Mouse (Mus musculus): ENCODE data around the gene RPS10-NUDT3.

Gene RPS10-NUDT3

GRCm38 (mm10) chr17:27573772-27574320 is 61.2 kb downstream of the RPS10-NUDT3 start:
- no peak for DNase-seq

GRCm38 (mm10) chr17:27571315-27571714 is 63.7 kb downstream of the RPS10-NUDT3 start:
- DNase-seq = no peak

GRCm38 (mm10) chr17:27568228-27568627 is 66.8 kb downstream of the RPS10-NUDT3 start:
- DNase-seq = no peak

- DNase-seq = no peak
These were observed 69.1 kb downstream of the RPS10-NUDT3 start for GRCm38 (mm10) chr17:27565942-27566267.

- DNase-seq = peak; percentile 96 to 99
These were observed 69.7 kb downstream of the RPS10-NUDT3 start, which contains the start of gene AI413582 for GRCm38 (mm10) chr17:27565163-27565941. Gene AI413582 (minus strand): TSS chr17:27565756.

- DNase-seq = peak in 1 of 2 experiments; percentile 49
These were observed 70.4 kb downstream of the RPS10-NUDT3 start for GRCm38 (mm10) chr17:27564391-27565162.

- no peak for DNase-seq
These were observed 71.2 kb downstream of the RPS10-NUDT3 start for GRCm38 (mm10) chr17:27563771-27564244.

GRCm38 (mm10) chr17:27561809-27562526 is 73.1 kb downstream of the RPS10-NUDT3 start:
- DNase-seq = no peak

- DNase-seq = no peak
These were observed 74.0 kb downstream of the RPS10-NUDT3 start for GRCm38 (mm10) chr17:27560926-27561480.

- no peak for DNase-seq
These were observed 75.4 kb downstream of the RPS10-NUDT3 start for GRCm38 (mm10) chr17:27559596-27559995.

- DNase-seq = no peak
These were observed 76.2 kb downstream of the RPS10-NUDT3 start for GRCm38 (mm10) chr17:27558845-27559244.

- no peak for DNase-seq
These were observed 76.9 kb downstream of the RPS10-NUDT3 start for GRCm38 (mm10) chr17:27557927-27558661.

- peak; percentile 66 to 75 for DNase-seq
These were observed 77.7 kb downstream of the RPS10-NUDT3 start for GRCm38 (mm10) chr17:27557181-27557926.

GRCm38 (mm10) chr17:27556315-27557011 is 78.6 kb downstream of the RPS10-NUDT3 start, which contains the start of gene Hmga1:
Gene Hmga1 (plus strand): TSS chr17:27556497.
- DNase-seq = peak; percentile 91 to 92

GRCm38 (mm10) chr17:27555512-27556172 is 79.4 kb downstream of the RPS10-NUDT3 start:
- peak; percentile 84 to 92 for DNase-seq

GRCm38 (mm10) chr17:27555075-27555511 is 79.9 kb downstream of the RPS10-NUDT3 start:
- DNase-seq = peak; percentile 78 to 82

- DNase-seq = no peak
These were observed 80.7 kb downstream of the RPS10-NUDT3 start for GRCm38 (mm10) chr17:27554062-27554960.

Measured in lung, postnatal 4 days (tissue).